ENCODE assay signal across 8 mouse cellular contexts in the genomic region with DNA sequence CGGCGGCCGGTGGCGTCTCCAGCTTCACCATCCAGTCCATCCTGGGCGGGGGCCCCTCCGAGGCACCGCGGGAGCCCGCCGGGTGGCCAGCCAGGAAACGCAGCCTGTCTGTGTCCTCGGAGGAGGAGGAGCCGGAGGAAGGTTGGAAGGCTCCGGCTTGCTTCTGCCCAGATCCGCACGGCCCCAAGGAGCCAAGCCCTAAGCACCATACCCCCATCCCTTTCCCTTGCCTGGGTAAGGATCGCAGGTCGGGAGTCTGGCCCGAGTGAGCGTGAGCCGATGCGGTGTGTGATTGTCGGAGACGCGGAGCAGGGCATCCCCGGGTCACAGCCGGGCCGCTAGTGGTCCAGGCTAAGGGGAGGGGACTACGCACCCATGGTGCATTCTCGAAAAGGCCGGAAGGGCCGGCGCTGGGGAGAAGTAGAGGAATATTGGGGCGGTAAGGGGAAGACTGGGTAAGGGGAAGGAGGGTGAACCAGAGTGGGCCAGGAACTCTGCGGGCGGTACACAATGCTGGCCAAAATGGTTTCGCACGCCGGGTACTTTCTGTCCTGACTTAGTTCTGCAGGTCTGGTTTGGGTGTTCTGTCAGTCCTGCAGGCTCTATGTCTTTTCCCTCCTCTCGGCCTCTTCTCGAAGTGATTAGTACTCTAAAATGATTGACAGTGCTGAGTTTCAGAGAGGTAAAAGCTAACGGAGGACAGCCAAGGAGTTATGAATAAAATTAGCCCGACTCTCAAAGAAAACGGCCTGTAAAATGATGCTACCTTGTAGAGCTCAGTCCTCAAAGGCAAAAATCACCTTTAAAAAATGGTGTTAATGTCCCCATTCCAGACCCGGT. TPM values are rescaled to one million over a fixed set of nuclear protein-coding genes. Genes with fewer than 3 reads are reported as not detected.
A peak's percentile ranks its signal among the peaks of the same experiment; 100 is the strongest.
DNase-seq lines count a peak whose midpoint lies in the region; ATAC-seq and TF ChIP-seq lines count a peak whose summit lies in the region.

No protein-coding gene starts in this region.

- peak overlapping the region; percentile 63 for H3K4me2 ChIP-seq in heart, embryonic 11.5 days
- peak overlapping the region; percentile 58 for H3K4me2 ChIP-seq in heart, postnatal 0 days (ENCODE audit: low read depth, low read length)

- no peak for DNase-seq in heart, postnatal 14 days
- DNase-seq in MN1 (ENCODE audit: low spot score), result peak; percentile 66
- no peak for DNase-seq in heart, postnatal 0 days (ENCODE audit: low spot score)
- DNase-seq in urinary bladder, postnatal 36 days (ENCODE audit: low spot score in 2 of 2), result no peak
- no peak for DNase-seq in layer of hippocampus, adult 18-20 months (ENCODE audit: low spot score in 2 of 2)
- DNase-seq in adrenal gland, postnatal 10 days, result no peak

- H3K36me3 ChIP-seq in heart, embryonic 11.5 days (ENCODE audit: control insufficient read depth, insufficient read depth, low read length), result no peaks in the 10 kb centered on the region
- no peaks in the 10 kb centered on the region for H3K36me3 ChIP-seq in heart, postnatal 0 days (replicated peaks; ENCODE audit: control insufficient read depth, insufficient read depth, low read length)
- no peaks in the 10 kb centered on the region for H3K36me3 ChIP-seq in megakaryocyte, embryonic 14.5 days (replicated peaks; ENCODE audit: low read length)

- no peak overlapping the region for H3K27ac ChIP-seq in heart, embryonic 11.5 days (ENCODE audit: low read depth, low read length)
- H3K27ac ChIP-seq in heart, postnatal 0 days (ENCODE audit: low read depth), result no peak overlapping the region

- no peaks in the 10 kb centered on the region for H3K9me3 ChIP-seq in heart, embryonic 11.5 days (replicated peaks; ENCODE audit: control insufficient read depth, low read length)
- H3K9me3 ChIP-seq in heart, postnatal 0 days (replicated peaks; ENCODE audit: control insufficient read depth, low read length), result no peaks in the 10 kb centered on the region
- peaks cover 6% of the 10 kb centered on the region; the same call in 1 of the 2 replicates for H3K9me3 ChIP-seq in megakaryocyte, embryonic 14.5 days

- no peak for TF ChIP-seq CTCF in heart, postnatal 0 days (IDR thresholded peaks at IDR 0.05; ENCODE audit: low read depth)

- peak overlapping the region; percentile 38 for H3K4me3 ChIP-seq in heart, embryonic 11.5 days (ENCODE audit: low read depth, low read length)
- peak overlapping the region; percentile 37 for H3K4me3 ChIP-seq in heart, postnatal 0 days (ENCODE audit: low read depth, low read length)
- H3K4me3 ChIP-seq in megakaryocyte, embryonic 14.5 days (replicated peaks), result peak overlapping the region; percentile 91

- WGBS in heart, embryonic 11.5 days (ENCODE audit: insufficient replicate concordance), result under 1% methylated on average over 45 of the region's 45 CpGs
- WGBS in heart, postnatal 0 days, result under 1% methylated on average over 45 of the region's 45 CpGs

- intact Hi-C loops in heart, postnatal 14 days (cut with DNase I), result no loop called here

- peaks cover 89% of the 10 kb centered on the region for H3K27me3 ChIP-seq in heart, embryonic 11.5 days (ENCODE audit: control insufficient read depth, insufficient read depth, low read length)
- H3K27me3 ChIP-seq in heart, postnatal 0 days (ENCODE audit: control insufficient read depth, insufficient read depth, low read length), result peaks cover 93% of the 10 kb centered on the region
- H3K27me3 ChIP-seq in megakaryocyte, embryonic 14.5 days (replicated peaks), result peaks cover 92% of the 10 kb centered on the region

- no peak overlapping the region for H3K9ac ChIP-seq in heart, embryonic 11.5 days (ENCODE audit: low read depth, low read length)
- no peak overlapping the region for H3K9ac ChIP-seq in heart, postnatal 0 days (replicated peaks; ENCODE audit: low read depth, low read length)

- TF ChIP-seq EP300 in heart, postnatal 0 days (IDR thresholded peaks at IDR 0.05; ENCODE audit: low read depth), result no peak

- ATAC-seq in heart, embryonic 11.5 days (replicated peaks; ENCODE audit: insufficient number of reproducible peaks, low FRiP score, low TSS enrichment), result peak; percentile 27; the same call in 1 of the 2 replicates
- peak; percentile 34 for ATAC-seq in heart, postnatal 0 days (ENCODE audit: insufficient read depth, low read depth)

- no peaks in the 10 kb centered on the region for H3K4me1 ChIP-seq in heart, embryonic 11.5 days (ENCODE audit: control insufficient read depth, insufficient read depth, low read length)
- H3K4me1 ChIP-seq in heart, postnatal 0 days (ENCODE audit: control insufficient read depth, insufficient read depth), result peaks cover 4% of the 10 kb centered on the region; the same call in 1 of the 2 replicates
- H3K4me1 ChIP-seq in megakaryocyte, embryonic 14.5 days, result peaks cover 67% of the 10 kb centered on the region

RNA-seq across cellular contexts. Expression of a gene that starts 5.5 kb away (rescaled TPM):
- 147 and 148 TPM in 2 replicates for polyA plus RNA-seq in heart, embryonic 11.5 days (2014; fragmentation: Nextera tagmentation; extraction: Ambion mirVana)
- total RNA-seq in heart, postnatal 14 days (2021), result 10 to 100 TPM; 34.2 to 34.7 TPM
- 75.8 and 89.9 TPM in 2 replicates for total RNA-seq in heart, postnatal 0 days (2014; rRNA removed; ENCODE audit: low replicate concordance)
- 67.6 and 70.5 TPM in 2 replicates for polyA plus RNA-seq in heart, postnatal 0 days (2015; fragmentation: Nextera tagmentation; extraction: Ambion mirVana)
- polyA plus RNA-seq in megakaryocyte, embryonic 14.5 days (2012; ENCODE audit: insufficient read depth, low replicate concordance), result 3.4 and 51.6 TPM in 2 replicates
- total RNA-seq in layer of hippocampus, adult 18-20 months (2021), result 10 to 100 TPM; 60.9 to 63.2 TPM
- total RNA-seq in adrenal gland, postnatal 10 days (2021), result 10 to 100 TPM; 58.6 to 68.0 TPM

RNA-seq across cellular contexts. Expression of a gene that starts 6.0 kb away (rescaled TPM):
- not detected in 2 replicates for polyA plus RNA-seq in heart, embryonic 11.5 days (2014; fragmentation: Nextera tagmentation; extraction: Ambion mirVana)
- total RNA-seq in heart, postnatal 14 days (2021), result not detected
- not detected in 2 replicates for total RNA-seq in heart, postnatal 0 days (2014; rRNA removed; ENCODE audit: low replicate concordance)
- polyA plus RNA-seq in heart, postnatal 0 days (2015; fragmentation: Nextera tagmentation; extraction: Ambion mirVana), result not detected in 2 replicates
- 0.19 TPM in 1 of 2 replicates, not detected in the other for polyA plus RNA-seq in megakaryocyte, embryonic 14.5 days (2012; ENCODE audit: insufficient read depth, low replicate concordance)
- not detected for total RNA-seq in layer of hippocampus, adult 18-20 months (2021)
- not detected for total RNA-seq in adrenal gland, postnatal 10 days (2021)

RNA-seq across cellular contexts. Expression of a gene that starts 11.9 kb away (rescaled TPM):
- polyA plus RNA-seq in heart, embryonic 11.5 days (2014; fragmentation: Nextera tagmentation; extraction: Ambion mirVana), result not detected in 2 replicates
- total RNA-seq in heart, postnatal 14 days (2021), result not detected
- total RNA-seq in heart, postnatal 0 days (2014; rRNA removed; ENCODE audit: low replicate concordance), result not detected in 2 replicates
- polyA plus RNA-seq in heart, postnatal 0 days (2015; fragmentation: Nextera tagmentation; extraction: Ambion mirVana), result not detected in 2 replicates
- polyA plus RNA-seq in megakaryocyte, embryonic 14.5 days (2012; ENCODE audit: insufficient read depth, low replicate concordance), result not detected in 2 replicates
- not detected for total RNA-seq in layer of hippocampus, adult 18-20 months (2021)
- total RNA-seq in adrenal gland, postnatal 10 days (2021), result not detected

Comparison
In these comparisons a context has a peak if more than half of its experiments do, and no peak if none do; other contexts are left out.
1. H3K4me3 ChIP-seq: peak in every context shown above with its lines; median percentile 91 in megakaryocyte, embryonic 14.5 days; 38 in heart, embryonic 11.5 days; 37 in heart, postnatal 0 days.